Mouse (Mus musculus) liver, adult 2 months (tissue): ENCODE data around the gene Utrn.

Source experiments
- CTCF ChIP-seq: fragments of 200-500 bp; IDR thresholded peaks from 2 replicates; pipeline ENCODE4 v1.5.1; 2011; ENCODE audit warnings: low read depth, low read length, control low read depth
- POLR2A ChIP-seq: fragments of 200-500 bp; IDR thresholded peaks from 2 replicates; pipeline ENCODE4 v1.6.1; 2011; ENCODE audit warnings: low read length, control low read depth; ENCODE audit not compliant: insufficient read depth; ENCODE audit errors: extremely low read depth

DNA sequence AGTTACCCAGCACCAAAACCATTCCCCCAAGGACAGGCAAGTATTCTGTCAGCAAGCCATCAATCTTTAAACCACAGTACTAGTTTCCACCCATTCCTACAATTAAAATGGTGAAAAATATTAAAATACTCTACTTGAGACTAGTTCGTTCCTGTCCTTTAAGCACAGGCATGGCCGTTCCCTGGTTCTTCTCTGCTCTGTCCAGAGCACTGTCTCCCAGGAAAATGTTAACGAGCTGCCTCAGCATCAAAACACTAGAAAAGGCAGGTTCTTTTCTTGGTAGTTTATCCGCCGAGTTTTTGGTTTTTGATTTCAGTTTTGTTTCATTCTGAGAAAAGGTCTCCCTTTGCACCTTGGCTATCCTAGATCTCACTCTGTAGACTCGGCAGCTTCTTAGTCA lies 115.0 kb downstream of the Utrn start:
- TF ChIP-seq POLR2A (no peak), CTCF (no peak)
